Mouse (Mus musculus): ENCODE data around the gene Cnksr3.

The Cnksr3 gene

DNA sequence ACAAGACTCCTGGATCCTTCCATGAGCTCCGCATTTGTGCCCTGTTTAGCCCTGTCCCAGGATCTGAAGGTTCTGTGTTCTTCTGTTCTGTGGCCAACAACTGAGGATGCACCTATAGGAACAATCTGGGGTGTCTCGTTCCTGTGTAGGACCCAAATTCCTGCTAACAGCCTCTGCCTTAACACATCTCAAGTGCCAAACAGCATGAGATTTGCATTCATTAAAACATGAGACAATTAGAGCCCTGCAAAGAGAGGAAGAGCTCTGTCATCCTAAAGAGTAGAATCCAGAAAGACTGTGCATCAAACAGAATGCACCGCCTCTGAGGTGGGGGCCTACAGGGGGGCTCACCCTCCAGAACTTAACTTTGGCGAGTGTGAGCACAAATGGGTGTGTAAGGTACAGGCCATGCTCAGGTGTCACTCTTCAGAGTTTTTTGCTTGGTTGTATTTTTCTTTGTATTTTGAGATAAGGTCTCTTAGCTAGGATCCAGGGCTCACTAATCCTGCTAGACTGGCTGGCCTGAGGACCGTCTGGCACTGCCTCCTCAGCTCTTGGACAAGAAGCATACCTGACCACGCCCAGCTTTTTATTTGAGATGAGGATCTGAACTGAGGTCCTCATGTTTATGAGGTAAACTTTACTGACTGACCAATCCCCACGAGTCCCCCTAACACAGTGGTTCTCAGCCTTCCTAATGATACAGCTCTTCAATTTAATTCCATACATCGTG, 15.2 kb downstream of the Cnksr3 start:
- no peak for DNase-seq (ENCODE audit: low spot score)

DNA sequence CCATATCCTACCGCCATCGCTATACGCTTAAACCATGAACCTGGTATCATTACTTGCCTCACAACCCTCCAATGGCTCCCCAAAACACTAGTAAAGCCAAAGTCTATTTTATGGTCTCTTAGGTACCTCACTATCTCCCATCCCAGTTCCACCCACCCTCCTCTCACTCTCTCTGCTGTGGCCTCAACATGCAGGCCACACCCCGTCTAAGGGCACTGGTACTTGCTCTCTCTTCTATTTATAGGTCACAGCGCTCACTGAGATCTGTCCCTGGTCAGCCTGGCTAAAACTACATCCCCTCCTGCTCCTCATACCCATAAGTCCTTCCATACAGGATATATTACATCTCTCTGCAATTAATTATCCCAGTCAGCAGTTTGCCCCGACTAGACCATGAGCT, 16.1 kb downstream of the Cnksr3 start:
- DNase-seq (ENCODE audit: low spot score): no peak

DNA sequence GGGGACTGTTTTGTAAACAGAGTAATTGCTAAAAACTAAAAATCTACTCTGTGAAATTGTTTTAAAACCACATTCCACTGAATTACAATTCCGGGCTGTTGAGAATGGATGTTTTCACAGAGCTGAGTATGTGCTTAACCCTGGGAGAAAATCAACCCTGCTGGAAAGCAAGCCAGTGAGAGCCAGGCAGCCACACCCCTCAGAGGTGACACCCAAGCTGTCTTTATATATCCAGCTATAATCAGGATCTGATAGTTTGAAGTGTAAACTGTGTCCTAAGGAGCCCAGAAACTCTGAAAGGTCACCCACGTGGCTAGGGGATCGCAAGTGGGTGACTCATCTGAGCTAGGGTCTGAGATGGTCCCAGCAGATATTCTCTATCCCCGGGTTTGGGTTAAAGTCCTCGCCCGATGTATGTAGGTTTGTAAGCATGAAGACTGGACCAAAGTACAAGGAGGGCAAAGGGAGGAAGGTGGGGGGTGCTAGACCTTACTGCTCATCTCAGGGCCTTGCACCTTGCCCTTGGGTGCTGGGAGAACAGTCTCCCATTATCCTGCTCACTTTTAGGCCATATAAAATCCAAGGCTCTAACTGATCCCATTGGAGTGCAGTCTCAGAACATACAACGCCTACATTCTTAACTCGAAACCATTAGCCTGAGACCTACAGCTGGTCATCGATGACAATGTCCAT, 20.2 kb downstream of the Cnksr3 start:
- no peak for DNase-seq (ENCODE audit: low spot score)

DNA sequence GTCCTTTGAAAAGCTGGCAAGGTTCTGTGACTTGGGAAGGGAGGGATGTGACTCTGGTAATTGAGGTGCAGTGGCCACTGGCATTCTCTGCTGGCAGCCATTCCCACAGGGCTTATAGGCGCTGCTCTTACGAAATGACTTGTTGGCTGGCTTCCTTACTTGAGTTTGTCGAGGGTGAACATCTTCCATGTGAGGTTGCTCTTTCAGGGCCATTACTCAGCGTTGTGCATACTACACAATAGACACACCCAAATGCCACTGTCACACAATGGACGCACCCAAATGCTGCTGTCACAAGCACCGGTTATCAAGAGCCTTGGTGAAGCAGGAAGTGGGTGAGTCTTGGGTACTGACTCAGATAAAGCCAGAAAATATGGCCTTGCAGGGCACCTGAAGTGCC, 22.8 kb downstream of the Cnksr3 start:
- no peak for DNase-seq (ENCODE audit: low spot score)

DNA sequence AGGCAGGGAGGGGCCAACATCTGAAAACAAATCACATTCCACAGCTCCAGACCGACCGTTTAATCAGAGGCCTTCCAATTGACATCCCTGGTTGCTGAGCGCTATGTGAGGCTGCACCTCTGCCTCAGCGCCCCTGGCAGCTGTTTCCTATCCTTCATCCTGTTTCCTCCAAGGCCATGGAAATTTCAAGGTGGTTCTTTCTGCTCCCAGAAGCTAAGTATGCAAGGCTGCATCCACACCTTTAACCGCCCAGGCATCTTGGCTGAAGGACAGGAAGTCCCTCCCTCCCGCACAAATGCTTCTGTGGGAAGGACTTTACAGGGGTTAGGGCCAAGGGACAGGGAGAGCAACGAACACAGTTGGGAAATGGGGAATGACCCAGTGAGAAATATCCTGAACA, 24.2 kb downstream of the Cnksr3 start:
- peak; percentile 40 for DNase-seq (ENCODE audit: low spot score)

DNA sequence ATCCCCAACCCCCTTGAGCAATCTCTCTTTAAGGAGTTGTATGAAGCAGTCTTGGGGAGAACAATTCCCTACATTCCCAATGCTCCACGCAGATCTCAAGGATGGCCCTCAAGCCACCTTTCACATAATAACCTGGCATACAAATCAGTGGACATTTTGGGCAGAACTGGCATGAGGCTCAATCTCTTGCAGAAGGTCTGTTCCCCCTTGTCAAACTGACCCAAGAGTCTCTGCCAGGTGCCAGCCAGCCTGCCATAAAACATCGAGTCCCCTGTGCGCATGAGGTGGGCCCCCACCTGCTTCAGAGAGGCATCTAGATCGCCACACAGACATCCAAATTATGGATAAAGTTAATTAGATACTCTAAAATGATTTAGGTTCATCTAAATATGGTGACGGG, 25.0 kb downstream of the Cnksr3 start:
- DNase-seq (ENCODE audit: low spot score): no peak

DNA sequence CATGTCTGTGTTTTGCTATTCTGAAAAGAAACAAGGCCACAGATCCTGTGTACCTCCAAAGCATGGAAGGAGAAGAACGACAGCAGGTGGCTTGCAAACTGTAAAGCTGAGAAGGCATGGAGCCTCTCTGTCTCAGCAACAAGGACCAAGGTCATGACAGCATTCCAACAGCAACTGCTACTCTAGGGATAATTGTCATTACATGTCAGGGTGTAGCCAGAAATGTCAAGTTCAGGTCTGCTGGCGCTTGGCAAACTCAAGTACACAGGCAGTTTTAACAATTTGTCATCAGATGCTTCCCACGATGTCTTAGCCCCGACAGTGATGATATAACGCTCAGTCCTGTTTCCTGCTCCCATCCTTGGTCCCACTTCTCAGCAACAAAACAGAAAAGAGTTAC, 26.0 kb downstream of the Cnksr3 start:
- no peak for DNase-seq (ENCODE audit: low spot score)

DNA sequence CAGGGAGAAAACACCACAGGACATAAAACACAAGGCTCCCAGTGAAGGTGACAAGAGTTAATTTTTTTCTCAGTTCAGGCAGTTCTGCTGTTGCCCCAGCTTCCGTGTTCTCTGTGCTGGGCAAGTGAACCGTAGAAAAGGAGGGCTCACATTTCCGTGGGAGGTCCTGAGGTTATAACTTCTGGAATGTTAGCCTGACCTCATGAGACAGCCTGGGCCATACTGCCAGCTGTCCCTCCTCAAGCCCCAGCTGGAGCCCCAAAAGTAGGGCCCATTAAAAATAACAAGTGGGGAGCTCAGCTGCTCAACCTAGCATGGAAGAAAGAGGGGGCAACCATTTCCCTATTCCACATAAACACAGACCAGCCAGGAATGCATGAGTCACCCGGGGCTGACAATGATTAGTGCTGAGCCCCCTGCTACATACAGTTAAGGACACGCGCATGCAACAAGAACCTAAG, 28.8 kb downstream of the Cnksr3 start:
- peak; percentile 70 for DNase-seq (ENCODE audit: low spot score)

DNA sequence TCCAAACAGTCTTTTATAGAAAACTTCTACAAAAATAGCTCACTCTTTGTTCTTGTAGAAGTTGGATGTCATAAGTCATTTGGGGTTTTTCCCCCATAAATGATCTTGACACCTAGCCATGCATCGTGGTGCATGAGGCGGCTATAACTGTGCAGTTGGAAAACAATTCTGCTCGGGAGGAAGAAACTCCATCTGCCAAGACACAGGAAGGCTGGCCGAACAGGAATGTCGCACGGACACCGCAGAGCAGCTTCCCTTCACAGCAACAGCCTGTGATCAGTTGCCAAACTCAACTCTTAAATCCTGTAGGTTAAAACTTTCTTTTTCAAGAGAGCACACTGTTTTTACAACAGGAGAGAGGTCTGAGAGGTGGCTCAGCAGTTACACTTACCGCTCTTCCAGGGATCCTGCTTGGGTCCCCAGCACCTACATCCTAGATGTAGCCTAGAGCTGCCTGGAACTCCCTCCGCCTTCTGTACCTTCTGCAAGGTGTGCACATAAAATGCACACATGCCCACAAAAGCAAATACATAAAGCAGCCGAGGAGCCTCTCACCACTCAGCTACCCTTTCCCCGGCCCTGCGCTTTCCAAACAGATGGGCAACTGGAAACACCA, 29.4 kb downstream of the Cnksr3 start:
- DNase-seq (ENCODE audit: low spot score): no peak

DNA sequence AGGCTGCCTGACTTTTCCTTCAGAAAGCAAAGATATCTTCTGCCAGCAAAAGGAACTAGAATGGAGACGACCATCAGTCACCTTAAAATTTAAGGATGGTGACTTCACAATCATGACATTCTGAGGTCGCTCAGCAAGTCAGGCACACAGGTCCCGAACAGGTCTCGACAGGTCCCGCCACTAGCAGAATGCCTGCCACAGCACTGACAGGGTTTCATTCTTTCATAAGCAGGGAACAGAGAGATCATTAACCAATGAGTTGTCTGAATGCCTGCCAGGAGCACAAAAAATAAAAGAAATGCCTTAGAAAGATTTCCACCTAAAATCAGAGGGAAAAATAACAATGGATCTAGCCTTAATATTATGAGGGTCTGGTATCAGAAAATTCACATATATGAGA, 31.7 kb downstream of the Cnksr3 start:
- DNase-seq (ENCODE audit: low spot score): no peak

DNA sequence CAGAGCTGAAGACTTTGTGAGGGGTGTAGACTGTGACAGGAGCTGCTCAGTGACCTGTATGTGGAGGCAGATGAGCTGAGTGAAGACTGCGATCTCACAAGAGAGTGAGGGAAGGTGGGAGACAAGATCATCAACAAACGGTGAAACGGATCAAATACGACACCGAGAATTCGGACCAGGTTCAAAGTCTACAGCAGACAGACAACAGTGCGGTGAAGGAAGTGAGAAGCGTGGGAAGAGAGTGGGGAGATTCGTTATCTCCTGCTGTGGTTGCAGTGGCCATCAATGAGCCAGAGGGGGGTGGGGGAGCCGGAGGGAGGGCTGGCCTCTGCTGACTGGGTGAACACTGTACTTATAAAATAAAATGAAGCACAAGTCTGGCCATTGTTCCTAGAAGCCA, 33.5 kb downstream of the Cnksr3 start:
- DNase-seq (ENCODE audit: low spot score): no peak

DNA sequence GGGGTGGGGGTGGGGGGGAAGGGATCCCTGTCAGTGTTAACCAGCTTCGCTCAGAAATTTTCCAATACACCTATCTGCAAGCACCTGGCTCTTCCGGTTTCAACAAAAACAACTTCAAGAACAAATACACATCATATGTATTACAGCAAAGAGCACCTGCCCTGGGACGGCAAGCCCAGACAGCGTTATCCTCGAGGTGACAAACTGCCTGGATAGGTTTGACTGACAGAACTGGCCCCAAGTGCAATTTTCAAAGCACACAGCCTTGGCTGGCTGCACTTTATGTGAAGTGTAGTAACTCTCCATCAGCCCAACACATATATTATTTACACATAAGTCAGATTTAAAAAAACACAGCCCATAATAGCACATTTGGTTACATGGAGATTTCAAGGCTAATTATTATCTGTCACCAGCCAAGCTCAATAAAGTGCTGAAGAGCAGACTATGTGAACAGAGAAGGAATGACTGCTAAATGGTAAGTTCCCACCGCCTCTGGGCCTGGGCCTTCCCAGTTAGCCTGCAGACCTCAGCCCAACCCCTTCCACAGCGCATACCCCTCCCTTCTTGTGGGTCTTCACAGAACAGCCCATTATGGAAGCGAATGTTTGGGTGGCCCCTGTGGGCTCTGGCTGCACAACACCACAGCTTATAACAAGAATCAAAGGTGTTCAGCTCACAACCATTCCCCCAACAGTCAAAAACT, 35.7 kb downstream of the Cnksr3 start:
- DNase-seq (ENCODE audit: low spot score): no peak

DNA sequence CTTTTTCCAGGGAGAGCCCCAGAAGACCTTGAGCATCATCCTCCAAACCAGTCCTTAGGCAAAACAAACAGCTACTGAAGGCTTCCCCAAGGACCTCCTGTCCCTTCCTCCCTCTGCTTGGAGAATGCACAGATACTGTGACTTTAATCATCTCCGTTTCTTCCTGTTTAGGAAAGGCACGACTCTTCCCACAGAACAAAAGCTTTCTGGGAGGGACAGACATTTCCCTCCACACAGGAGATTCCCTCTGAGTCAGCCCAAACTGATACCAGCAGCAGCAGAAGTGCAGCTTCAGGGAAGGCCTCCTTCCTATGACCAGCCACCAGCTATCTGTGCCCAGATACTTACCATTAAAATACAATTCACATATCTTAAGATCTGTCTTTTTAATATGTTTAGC, 37.6 kb downstream of the Cnksr3 start:
- DNase-seq (ENCODE audit: low spot score): no peak

DNA sequence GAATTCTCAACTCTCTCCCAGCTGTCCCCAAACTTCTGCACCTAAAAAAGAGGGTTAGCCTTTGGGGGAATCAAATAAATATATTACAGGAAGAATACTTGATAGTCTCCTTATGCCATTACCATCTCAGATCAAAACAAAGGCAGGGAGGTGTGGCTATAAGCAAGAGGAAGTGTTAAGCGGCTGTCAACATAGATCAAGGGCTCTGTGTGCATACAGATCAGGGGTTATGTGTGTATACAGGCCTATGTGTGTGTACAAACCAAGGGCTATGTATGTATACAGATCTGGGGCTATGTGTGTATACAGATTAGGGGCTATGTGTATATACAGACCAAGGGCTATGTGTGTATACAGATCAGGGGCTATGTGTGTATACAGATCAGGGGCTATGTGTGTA, 38.9 kb downstream of the Cnksr3 start:
- no peak for DNase-seq (ENCODE audit: low spot score)

DNA sequence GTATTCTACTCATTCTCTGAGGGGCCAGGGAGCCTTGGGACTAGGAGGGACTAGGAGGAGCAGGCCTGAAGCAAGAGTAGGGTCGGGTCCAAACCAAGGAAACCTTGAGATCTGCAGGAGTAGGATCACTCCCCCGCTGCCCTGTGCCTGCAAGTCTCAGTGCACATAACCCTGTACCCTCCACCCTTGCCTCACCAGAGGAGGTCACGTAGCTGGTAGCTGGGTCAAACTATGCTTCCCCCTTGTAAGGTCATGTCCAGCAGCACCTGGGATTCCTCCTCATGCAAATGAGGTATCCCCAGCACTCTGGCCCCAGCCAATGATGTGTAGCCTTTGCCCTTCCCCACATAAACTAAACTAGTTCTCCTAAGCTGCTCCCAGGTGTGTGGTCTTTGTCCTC, 41.6 kb downstream of the Cnksr3 start:
- DNase-seq (ENCODE audit: low spot score): no peak

DNA sequence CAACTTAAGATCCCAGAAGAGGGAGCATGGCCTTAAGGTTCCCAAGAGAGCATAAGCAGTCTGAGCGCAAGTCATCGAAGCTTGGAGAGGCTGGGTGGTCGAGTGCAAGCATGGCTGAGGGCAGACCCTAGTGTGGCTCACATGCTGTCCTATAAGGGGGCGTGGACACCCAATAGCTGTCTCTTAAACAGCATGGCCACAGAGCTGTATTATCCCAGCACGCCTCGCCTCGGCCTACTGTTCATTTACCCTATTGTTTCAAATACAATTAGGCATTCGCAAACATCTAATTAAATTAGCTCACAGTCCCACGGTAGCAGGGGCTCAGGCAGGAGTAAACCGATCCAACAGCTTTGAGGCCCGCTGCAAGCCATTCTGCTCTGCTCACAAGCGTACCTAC, 49.0 kb downstream of the Cnksr3 start:
- DNase-seq (ENCODE audit: low spot score): no peak

DNA sequence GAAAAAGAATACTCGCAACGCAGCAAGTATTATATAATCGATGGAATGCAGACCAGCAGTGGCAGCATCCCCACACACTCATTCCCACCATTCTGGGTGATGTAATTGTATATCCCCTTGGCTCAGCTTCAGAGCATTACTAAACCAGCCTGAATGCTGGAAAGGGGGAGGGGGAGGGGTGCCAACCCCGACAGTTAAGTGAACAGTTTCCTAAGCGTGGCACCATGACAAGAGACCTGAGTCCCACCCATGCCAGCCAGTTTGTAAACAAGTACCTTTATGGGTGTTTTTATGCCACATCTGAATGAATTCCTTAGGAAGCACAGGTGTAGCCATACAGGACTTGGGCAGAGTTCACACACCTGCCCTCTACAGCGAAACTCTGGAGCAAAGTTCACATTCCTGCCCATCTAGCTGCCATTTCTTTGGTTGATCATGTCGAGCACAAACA, 53.0 kb downstream of the Cnksr3 start:
- DNase-seq (ENCODE audit: low spot score): no peak

DNA sequence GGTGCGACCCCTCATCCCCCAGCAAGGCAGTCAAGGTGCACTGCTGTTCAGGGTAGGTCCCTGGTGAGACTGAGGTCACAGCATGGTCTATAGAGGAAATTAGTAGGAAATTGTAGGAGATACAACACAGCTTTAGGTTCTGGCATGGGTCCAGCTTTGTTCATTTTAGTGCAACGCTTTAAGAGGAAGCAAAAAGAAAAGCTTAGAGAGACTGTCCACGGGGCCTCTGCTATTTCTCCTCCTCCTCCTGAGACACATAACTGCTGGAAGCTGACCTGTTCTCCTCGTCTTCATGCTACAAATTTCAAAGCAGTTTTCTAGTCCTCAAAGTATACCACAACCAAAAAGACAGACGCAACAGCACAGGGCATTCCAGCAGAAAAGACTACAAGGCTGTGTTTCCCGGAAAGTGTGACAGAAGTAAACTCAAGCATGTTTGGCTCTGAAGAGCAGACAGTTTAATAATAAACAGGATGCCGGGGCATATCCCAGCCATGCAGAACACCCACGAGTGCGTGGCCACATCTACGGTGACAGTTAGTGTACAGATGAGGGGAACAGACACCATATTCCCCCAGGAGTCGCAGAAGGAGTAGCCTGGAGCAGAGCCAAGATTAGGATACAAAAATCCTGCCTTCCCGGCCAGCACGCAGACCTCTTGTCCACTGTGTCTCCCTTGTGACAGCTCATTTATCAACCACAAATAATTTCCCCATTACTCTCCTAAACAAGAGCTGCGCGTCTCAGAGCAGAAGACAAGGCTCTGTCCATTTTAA, 53.6 kb downstream of the Cnksr3 start:
- no peak for DNase-seq (ENCODE audit: low spot score)

DNA sequence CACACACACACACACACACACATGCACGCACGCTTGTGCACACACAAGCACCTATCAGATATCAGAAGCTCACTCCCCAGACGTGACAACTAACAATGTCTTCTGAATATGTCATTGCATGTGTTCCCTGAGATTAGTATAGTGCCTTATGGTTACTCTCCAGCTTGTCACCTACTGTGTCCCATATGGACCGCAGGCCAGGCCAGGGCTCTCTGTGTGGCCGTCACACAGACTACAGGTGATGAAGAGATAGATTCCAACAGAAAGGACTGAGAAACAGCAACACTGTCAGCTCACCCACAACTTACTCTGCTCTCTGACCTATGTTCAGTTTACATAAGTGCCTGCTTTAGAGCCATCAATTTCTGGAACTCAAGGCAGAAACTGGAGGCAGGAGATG, 57.2 kb downstream of the Cnksr3 start:
- DNase-seq (ENCODE audit: low spot score): no peak

DNA sequence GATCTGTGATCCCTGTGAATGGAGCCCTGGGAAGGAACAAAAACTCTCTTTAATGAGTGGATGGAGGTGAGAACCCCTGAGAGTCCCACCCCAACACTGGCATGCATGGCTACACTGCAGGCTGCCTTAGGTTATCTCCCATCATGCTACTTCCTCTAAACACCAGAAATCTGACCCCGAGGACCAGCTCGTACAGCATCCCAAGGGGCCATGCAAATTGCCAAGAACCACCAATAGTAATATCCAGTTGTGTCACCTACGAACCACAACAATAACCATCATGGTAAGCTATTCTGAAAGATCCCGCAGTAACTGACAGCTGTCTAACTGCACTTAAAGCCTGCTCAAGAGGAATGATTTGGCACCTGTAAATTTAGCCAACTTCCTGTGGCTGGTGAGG, 59.1 kb downstream of the Cnksr3 start:
- no peak for DNase-seq (ENCODE audit: low spot score)

DNA sequence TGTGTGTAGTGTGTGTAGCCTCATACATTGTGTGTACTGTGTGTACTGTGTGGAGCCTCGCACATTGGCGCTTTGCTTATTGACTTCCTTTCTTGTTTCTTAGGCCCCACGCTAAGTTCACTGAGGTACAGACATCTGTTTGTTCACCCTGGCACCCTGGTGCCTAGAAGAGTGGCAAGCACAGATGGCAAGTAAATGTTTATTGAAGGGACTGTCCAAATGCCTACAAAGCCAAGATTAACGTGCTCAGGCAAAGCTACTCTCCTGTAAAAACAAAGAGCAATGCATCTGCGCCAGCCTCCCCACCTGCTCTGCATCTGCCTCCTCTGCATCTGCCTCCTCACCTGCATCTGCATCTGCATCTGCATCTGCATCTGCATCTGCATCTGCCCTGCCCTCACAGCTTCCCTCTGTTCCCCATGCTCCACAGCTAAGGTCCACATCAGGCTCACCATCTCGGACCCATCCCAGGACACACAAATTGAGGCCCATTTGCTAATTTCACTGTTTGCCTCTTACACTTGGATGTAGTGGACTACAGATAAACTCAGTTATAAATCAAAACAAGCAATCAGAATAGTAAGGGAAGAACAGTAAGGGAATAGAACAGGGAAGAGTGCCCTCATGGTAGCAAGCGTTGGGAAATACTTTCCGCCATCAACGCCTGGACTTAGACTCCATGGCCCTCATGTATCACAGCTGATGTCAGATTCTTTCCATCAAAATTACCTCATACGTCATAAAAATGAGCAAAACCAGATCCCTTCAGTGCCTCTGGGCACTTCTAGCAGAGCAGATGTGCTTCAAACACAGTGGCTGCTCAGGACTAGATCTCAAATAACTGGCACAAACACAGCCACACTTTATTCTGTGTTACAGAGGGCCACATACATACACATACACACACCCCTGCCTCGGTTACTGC, 62.1 kb downstream of the Cnksr3 start:
- no peak for DNase-seq (ENCODE audit: low spot score)
